Mouse (Mus musculus): ENCODE results near the gene Prpf8. TPM values are rescaled to one million over a fixed set of nuclear protein-coding genes. Genes with fewer than 3 reads are reported as not detected.

The Prpf8 gene
- polyA plus RNA-seq, 1 experiment from 2014 or later = 74.5 TPM

- Histone ChIP-seq H3K9me3 (ENCODE audit: control insufficient read depth, low read length) (no peaks in the 10 kb centered on the region), H3K4me1 (replicated peaks; ENCODE audit: control insufficient read depth, insufficient read depth, low read length) (no peaks in the 10 kb centered on the region), H3K36me3 (replicated peaks; ENCODE audit: control insufficient read depth, insufficient read depth) (peaks cover 40% of the 10 kb centered on the region), H3K27me3 (ENCODE audit: control insufficient read depth, insufficient read depth, low read length) (no peaks in the 10 kb centered on the region), H3K9ac (no peak overlapping the region), H3K4me2 (replicated peaks) (no peak overlapping the region), H3K4me3 (replicated peaks; ENCODE audit: low read length) (no peak overlapping the region), H3K27ac (no peak overlapping the region)
- DNase-seq (ENCODE audit: low spot score) = no peak
- ATAC-seq (ENCODE audit: low FRiP score) = no peak
- 96% methylated on average over 1 of the region's 1 CpGs for WGBS
Observed at GRCm38 (mm10) chr11:75558101-75558500, 71.5 kb downstream of the Prpf8 start.

MicroRNAs within 50 kb of the gene (microRNA counts, 519-probe panel; counts per million panel counts)
- microRNA mmu-miR-22 = 5,961 counts per million, percentile 79 among the panel's probes with 10 or more counts

Small RNA genes within 50 kb of the gene (microRNA-seq; reads per million reads assigned to microRNA genes)
- gene Mir22 (7,751 reads per million, percentile 95 among the genes with 10 or more reads in this experiment), gene Mir3971 (not detected)

Other genes with a start within 250 kb of the Prpf8 start
- 48.0 and 51.1 TPM in 2 replicates for gene Rpa1, start 138.5 kb upstream of the Prpf8 start, polyA plus RNA-seq (2014; fragmentation: Nextera tagmentation; extraction: Ambion mirVana)
- gene Smyd4, start 138.4 kb upstream of the Prpf8 start, polyA plus RNA-seq (2014; fragmentation: Nextera tagmentation; extraction: Ambion mirVana) = 12.0 and 13.2 TPM in 2 replicates
- 49.9 and 66.1 TPM in 2 replicates for gene Serpinf1, start 64.1 kb upstream of the Prpf8 start, polyA plus RNA-seq (2014; fragmentation: Nextera tagmentation; extraction: Ambion mirVana)
- gene Serpinf2, start 47.2 kb upstream of the Prpf8 start, polyA plus RNA-seq (2014; fragmentation: Nextera tagmentation; extraction: Ambion mirVana) = not detected in 2 replicates
- 6.5 and 7.9 TPM in 2 replicates for gene Wdr81, start 32.1 kb upstream of the Prpf8 start, polyA plus RNA-seq (2014; fragmentation: Nextera tagmentation; extraction: Ambion mirVana)
- gene Tlcd2, start 25.1 kb upstream of the Prpf8 start, polyA plus RNA-seq (2014; fragmentation: Nextera tagmentation; extraction: Ambion mirVana) = 1.6 and 4.5 TPM in 2 replicates
- gene Rilp, start 23.3 kb downstream of the Prpf8 start, polyA plus RNA-seq (2014; fragmentation: Nextera tagmentation; extraction: Ambion mirVana) = 2.8 and 3.1 TPM in 2 replicates
- 3.5 and 4.2 TPM in 2 replicates for gene Scarf1, start 26.7 kb downstream of the Prpf8 start, polyA plus RNA-seq (2014; fragmentation: Nextera tagmentation; extraction: Ambion mirVana)
- gene Slc43a2, start 44.9 kb downstream of the Prpf8 start, polyA plus RNA-seq (2014; fragmentation: Nextera tagmentation; extraction: Ambion mirVana) = 13.8 and 15.2 TPM in 2 replicates
- gene Pitpna, start 101.3 kb downstream of the Prpf8 start, polyA plus RNA-seq (2014; fragmentation: Nextera tagmentation; extraction: Ambion mirVana) = 136 and 159 TPM in 2 replicates
- 42.3 and 44.9 TPM in 2 replicates for gene Inpp5k, start 144.2 kb downstream of the Prpf8 start, polyA plus RNA-seq (2014; fragmentation: Nextera tagmentation; extraction: Ambion mirVana)
- 8.7 and 10.4 TPM in 2 replicates for gene Myo1c, start 163.7 kb downstream of the Prpf8 start, polyA plus RNA-seq (2014; fragmentation: Nextera tagmentation; extraction: Ambion mirVana)
- 102 and 115 TPM in 2 replicates for gene Crk, start 192.4 kb downstream of the Prpf8 start, polyA plus RNA-seq (2014; fragmentation: Nextera tagmentation; extraction: Ambion mirVana)
- gene Ywhae, start 246.1 kb downstream of the Prpf8 start, polyA plus RNA-seq (2014; fragmentation: Nextera tagmentation; extraction: Ambion mirVana) = 1,491 and 1,607 TPM in 2 replicates